Mouse (Mus musculus): ENCODE data around the gene Rbm4. TPM values are rescaled to one million over a fixed set of nuclear protein-coding genes. Genes with fewer than 3 reads are reported as not detected.

Rbm4 gene
- total RNA-seq, 2 experiments from 2014 or later: 50.5 to 139 TPM

GRCm38 (mm10) chr19:4745057-4745456 lies 48.6 kb downstream of the Rbm4 start:
- no peak for ATAC-seq (replicated peaks; ENCODE audit: low FRiP score, poor library complexity, severe bottlenecking)

- no peak for ATAC-seq (replicated peaks; ENCODE audit: low FRiP score, poor library complexity, severe bottlenecking)
Measured at GRCm38 (mm10) chr19:4744026-4744425, 49.7 kb downstream of the Rbm4 start.

GRCm38 (mm10) chr19:4743524-4743923 lies 50.2 kb downstream of the Rbm4 start:
- ATAC-seq (replicated peaks; ENCODE audit: low FRiP score, poor library complexity, severe bottlenecking): no peak

- no peak for ATAC-seq (replicated peaks; ENCODE audit: low FRiP score, poor library complexity, severe bottlenecking)
Measured at GRCm38 (mm10) chr19:4742229-4742628, 51.5 kb downstream of the Rbm4 start.

GRCm38 (mm10) chr19:4741482-4741881 lies 52.2 kb downstream of the Rbm4 start:
- no peak for ATAC-seq (replicated peaks; ENCODE audit: low FRiP score, poor library complexity, severe bottlenecking)

GRCm38 (mm10) chr19:4739762-4740161 lies 53.9 kb downstream of the Rbm4 start:
- ATAC-seq (replicated peaks; ENCODE audit: low FRiP score, poor library complexity, severe bottlenecking): no peak

- ATAC-seq (replicated peaks; ENCODE audit: low FRiP score, poor library complexity, severe bottlenecking): no peak
Measured at GRCm38 (mm10) chr19:4739053-4739452, 54.6 kb downstream of the Rbm4 start.

- ATAC-seq (replicated peaks; ENCODE audit: low FRiP score, poor library complexity, severe bottlenecking): no peak
Measured at GRCm38 (mm10) chr19:4737866-4738265, 55.8 kb downstream of the Rbm4 start.

Other genes starting within 250 kb of the Rbm4 start
- 0.38 and 0.63 TPM in 2 replicates for gene Lrfn4, start 178.2 kb downstream of the Rbm4 start, total RNA-seq (2015; ENCODE audit: low replicate concordance)
- gene Lrfn4, start 178.2 kb downstream of the Rbm4 start, total RNA-seq (2017; ENCODE audit: low replicate concordance): not detected in 2 replicates
- 10.9 and 17.3 TPM in 2 replicates for gene Rce1, start 168.3 kb downstream of the Rbm4 start, total RNA-seq (2015; ENCODE audit: low replicate concordance)
- gene Rce1, start 168.3 kb downstream of the Rbm4 start, total RNA-seq (2017; ENCODE audit: low replicate concordance): 2.9 and 10.6 TPM in 2 replicates
- gene Gm960, start 95.2 kb downstream of the Rbm4 start, total RNA-seq (2015; ENCODE audit: low replicate concordance): not detected in 2 replicates
- 0.56 TPM in 1 of 2 replicates, not detected in the other for gene Gm960, start 95.2 kb downstream of the Rbm4 start, total RNA-seq (2017; ENCODE audit: low replicate concordance)
- gene Sptbn2, start 82.7 kb downstream of the Rbm4 start, total RNA-seq (2015; ENCODE audit: low replicate concordance): not detected in 2 replicates
- not detected in 2 replicates for gene Sptbn2, start 82.7 kb downstream of the Rbm4 start, total RNA-seq (2017; ENCODE audit: low replicate concordance)
- gene Rbm4b, start 37.4 kb downstream of the Rbm4 start, total RNA-seq (2015; ENCODE audit: low replicate concordance): 0.58 and 4.0 TPM in 2 replicates
- gene Rbm4b, start 37.4 kb downstream of the Rbm4 start, total RNA-seq (2017; ENCODE audit: low replicate concordance): 6.6 and 7.5 TPM in 2 replicates
- gene Gm21992, start 17.7 kb upstream of the Rbm4 start, total RNA-seq (2015; ENCODE audit: low replicate concordance): 7.7 and 74.0 TPM in 2 replicates
- 20.6 and 28.2 TPM in 2 replicates for gene Gm21992, start 17.7 kb upstream of the Rbm4 start, total RNA-seq (2017; ENCODE audit: low replicate concordance)
- gene Rbm14, start 17.7 kb upstream of the Rbm4 start, total RNA-seq (2015; ENCODE audit: low replicate concordance): 63.8 and 73.6 TPM in 2 replicates
- gene Rbm14, start 17.7 kb upstream of the Rbm4 start, total RNA-seq (2017; ENCODE audit: low replicate concordance): 59.4 and 71.3 TPM in 2 replicates
- gene Ccs, start 45.4 kb upstream of the Rbm4 start, total RNA-seq (2015; ENCODE audit: low replicate concordance): 12.3 and 18.8 TPM in 2 replicates
- gene Ccs, start 45.4 kb upstream of the Rbm4 start, total RNA-seq (2017; ENCODE audit: low replicate concordance): 24.4 and 66.9 TPM in 2 replicates
- not detected in 2 replicates for gene Ccdc87, start 45.5 kb upstream of the Rbm4 start, total RNA-seq (2015; ENCODE audit: low replicate concordance)
- not detected in 2 replicates for gene Ccdc87, start 45.5 kb upstream of the Rbm4 start, total RNA-seq (2017; ENCODE audit: low replicate concordance)
- 79.7 and 90.9 TPM in 2 replicates for gene Ctsf, start 61.2 kb upstream of the Rbm4 start, total RNA-seq (2015; ENCODE audit: low replicate concordance)
- 51.5 and 94.7 TPM in 2 replicates for gene Ctsf, start 61.2 kb upstream of the Rbm4 start, total RNA-seq (2017; ENCODE audit: low replicate concordance)
- gene Actn3, start 84.0 kb upstream of the Rbm4 start, total RNA-seq (2015; ENCODE audit: low replicate concordance): not detected in 2 replicates
- 0.56 TPM in 1 of 2 replicates, not detected in the other for gene Actn3, start 84.0 kb upstream of the Rbm4 start, total RNA-seq (2017; ENCODE audit: low replicate concordance)
- 4.0 and 12.1 TPM in 2 replicates for gene Zdhhc24, start 84.8 kb upstream of the Rbm4 start, total RNA-seq (2015; ENCODE audit: low replicate concordance)
- gene Zdhhc24, start 84.8 kb upstream of the Rbm4 start, total RNA-seq (2017; ENCODE audit: low replicate concordance): 9.6 and 10.5 TPM in 2 replicates
- 0.84 and 1.5 TPM in 2 replicates for gene Bbs1, start 112.7 kb upstream of the Rbm4 start, total RNA-seq (2015; ENCODE audit: low replicate concordance)
- gene Bbs1, start 112.7 kb upstream of the Rbm4 start, total RNA-seq (2017; ENCODE audit: low replicate concordance): 0.42 and 1.2 TPM in 2 replicates
- 4.6 and 7.5 TPM in 2 replicates for gene Dpp3, start 134.4 kb upstream of the Rbm4 start, total RNA-seq (2015; ENCODE audit: low replicate concordance)
- 6.0 and 7.3 TPM in 2 replicates for gene Dpp3, start 134.4 kb upstream of the Rbm4 start, total RNA-seq (2017; ENCODE audit: low replicate concordance)
- gene Peli3, start 149.2 kb upstream of the Rbm4 start, total RNA-seq (2015; ENCODE audit: low replicate concordance): not detected in 2 replicates
- not detected in 2 replicates for gene Peli3, start 149.2 kb upstream of the Rbm4 start, total RNA-seq (2017; ENCODE audit: low replicate concordance)
- gene Mrpl11, start 168.2 kb upstream of the Rbm4 start, total RNA-seq (2015; ENCODE audit: low replicate concordance): 3.7 and 4.4 TPM in 2 replicates
- gene Mrpl11, start 168.2 kb upstream of the Rbm4 start, total RNA-seq (2017; ENCODE audit: low replicate concordance): 1.8 and 7.8 TPM in 2 replicates
- not detected in 2 replicates for gene Npas4, start 196.4 kb upstream of the Rbm4 start, total RNA-seq (2015; ENCODE audit: low replicate concordance)
- gene Npas4, start 196.4 kb upstream of the Rbm4 start, total RNA-seq (2017; ENCODE audit: low replicate concordance): not detected in 2 replicates
- gene Slc29a2, start 230.0 kb upstream of the Rbm4 start, total RNA-seq (2015; ENCODE audit: low replicate concordance): not detected in 2 replicates
- gene Slc29a2, start 230.0 kb upstream of the Rbm4 start, total RNA-seq (2017; ENCODE audit: low replicate concordance): not detected in 2 replicates
- gene B4gat1, start 244.9 kb upstream of the Rbm4 start, total RNA-seq (2015; ENCODE audit: low replicate concordance): 0.84 and 1.2 TPM in 2 replicates
- not detected in 2 replicates for gene B4gat1, start 244.9 kb upstream of the Rbm4 start, total RNA-seq (2017; ENCODE audit: low replicate concordance)
- 0.38 TPM in 1 of 2 replicates, not detected in the other for gene AC124502.3, start 245.0 kb upstream of the Rbm4 start, total RNA-seq (2015; ENCODE audit: low replicate concordance)
- 1.7 TPM in 1 of 2 replicates, not detected in the other for gene AC124502.3, start 245.0 kb upstream of the Rbm4 start, total RNA-seq (2017; ENCODE audit: low replicate concordance)
- 0.96 and 10.4 TPM in 2 replicates for gene Brms1, start 247.5 kb upstream of the Rbm4 start, total RNA-seq (2015; ENCODE audit: low replicate concordance)
- 12.7 and 17.6 TPM in 2 replicates for gene Brms1, start 247.5 kb upstream of the Rbm4 start, total RNA-seq (2017; ENCODE audit: low replicate concordance)

Data from erythroblast, adult 5-6 weeks (primary cell).